ENCODE assay signal across 9 mouse cellular contexts in genomic region chr15:26673239-26673859, GRCm38 (mm10).
DNase-seq lines count a peak whose midpoint lies in the region; ATAC-seq and TF ChIP-seq lines count a peak whose summit lies in the region.
"Had no signal": no experiment of that assay in that cellular context is flagged by ENCODE, and none has a peak within 500 bp of the region (broad histone marks: within the 10 kb centered on the region; RNA-seq: fewer than 3 reads in every experiment).

No protein-coding gene starts in this region.

- no peak overlapping the region for H3K9ac ChIP-seq in heart, embryonic 12.5 days
- no peak overlapping the region for H3K9ac ChIP-seq in midbrain, postnatal 0 days (replicated peaks; ENCODE audit: low read length, poor library complexity, severe bottlenecking)
- no peak overlapping the region for H3K9ac ChIP-seq in midbrain, embryonic 15.5 days
- H3K9ac ChIP-seq: liver, embryonic 13.5 days had no signal

- no peak overlapping the region for H3K27ac ChIP-seq in heart, embryonic 12.5 days (ENCODE audit: poor library complexity, severe bottlenecking)
- no peak overlapping the region for H3K27ac ChIP-seq in midbrain, postnatal 0 days (ENCODE audit: low read depth, low read length)
- no peak overlapping the region for H3K27ac ChIP-seq in midbrain, embryonic 15.5 days
- H3K27ac ChIP-seq: liver, embryonic 13.5 days had no signal

- no peaks in the 10 kb centered on the region for H3K9me3 ChIP-seq in heart, embryonic 12.5 days (replicated peaks)
- H3K9me3 ChIP-seq in midbrain, postnatal 0 days (ENCODE audit: low read length), result no peaks in the 10 kb centered on the region
- H3K9me3 ChIP-seq in midbrain, embryonic 15.5 days, result no peaks in the 10 kb centered on the region
- H3K9me3 ChIP-seq: liver, embryonic 13.5 days had no signal

- H3K36me3 ChIP-seq in heart, embryonic 12.5 days, result no peaks in the 10 kb centered on the region
- no peaks in the 10 kb centered on the region for H3K36me3 ChIP-seq in midbrain, postnatal 0 days (ENCODE audit: insufficient read depth, low read length)
- H3K36me3 ChIP-seq in midbrain, embryonic 15.5 days (replicated peaks), result no peaks in the 10 kb centered on the region
- H3K36me3 ChIP-seq: liver, embryonic 13.5 days had no signal

- no peaks in the 10 kb centered on the region for H3K27me3 ChIP-seq in heart, embryonic 12.5 days (replicated peaks)
- H3K27me3 ChIP-seq in midbrain, postnatal 0 days (ENCODE audit: insufficient read depth, low read length), result no peaks in the 10 kb centered on the region
- H3K27me3 ChIP-seq in midbrain, embryonic 15.5 days (replicated peaks), result no peaks in the 10 kb centered on the region
- H3K27me3 ChIP-seq: liver, embryonic 13.5 days had no signal

- H3K4me2 ChIP-seq in heart, embryonic 12.5 days, result no peak overlapping the region
- no peak overlapping the region for H3K4me2 ChIP-seq in midbrain, postnatal 0 days (ENCODE audit: low read depth, low read length, poor library complexity, severe bottlenecking)
- no peak overlapping the region for H3K4me2 ChIP-seq in midbrain, embryonic 15.5 days
- H3K4me2 ChIP-seq: liver, embryonic 13.5 days had no signal

- DNase-seq in heart, adult 18-20 months, result peak; percentile 7 to 14
- DNase-seq in midbrain, postnatal 0 days (ENCODE audit: low spot score), result peak; percentile 65
- DNase-seq in cerebellum, postnatal 10 days, result peak; percentile 80 to 85
- peak; percentile 19 for DNase-seq in lung, postnatal 25 days (ENCODE audit: low spot score)
- no peak for DNase-seq in B cell, adult 2 months
- DNase-seq in c-Kit-positive CD71-positive TER-119-positive erythroid progenitor cells, embryonic 14.5 days (ENCODE audit: low spot score), result no peak
- DNase-seq: liver, embryonic 13.5 days had no signal

- 68% methylated on average over 5 of the region's 5 CpGs for WGBS in heart, embryonic 12.5 days
- 69% methylated on average over 5 of the region's 5 CpGs for WGBS in midbrain, postnatal 0 days
- WGBS in midbrain, embryonic 15.5 days, result 62% methylated on average over 5 of the region's 5 CpGs

- no peak overlapping the region for H3K4me3 ChIP-seq in heart, embryonic 12.5 days
- H3K4me3 ChIP-seq in midbrain, postnatal 0 days (ENCODE audit: low read depth, low read length), result no peak overlapping the region
- no peak overlapping the region for H3K4me3 ChIP-seq in midbrain, embryonic 15.5 days
- H3K4me3 ChIP-seq: liver, embryonic 13.5 days had no signal

- no peak for ATAC-seq in heart, embryonic 12.5 days (ENCODE audit: insufficient number of reproducible peaks, low FRiP score)
- no peak for ATAC-seq in midbrain, postnatal 0 days (ENCODE audit: low FRiP score)
- no peak for ATAC-seq in midbrain, embryonic 15.5 days (replicated peaks)

- no peaks in the 10 kb centered on the region for H3K4me1 ChIP-seq in heart, embryonic 12.5 days (replicated peaks)
- no peaks in the 10 kb centered on the region for H3K4me1 ChIP-seq in midbrain, postnatal 0 days (ENCODE audit: insufficient read depth, low read length)
- H3K4me1 ChIP-seq in midbrain, embryonic 15.5 days, result no peaks in the 10 kb centered on the region
- H3K4me1 ChIP-seq: liver, embryonic 13.5 days had no signal

- no peak for TF ChIP-seq CTCF in midbrain, postnatal 0 days (IDR thresholded peaks at IDR 0.05)

Comparison
In these comparisons a context has a peak if more than half of its experiments do, and no peak if none do; other contexts are left out.
1. DNase-seq: peak in heart, adult 18-20 months (2 of 2), midbrain, postnatal 0 days (single experiment), cerebellum, postnatal 10 days (2 of 2) and lung, postnatal 25 days (single experiment); none in B cell, adult 2 months (0 of 2) and c-Kit-positive CD71-positive TER-119-positive erythroid progenitor cells, embryonic 14.5 days (single experiment).